Mouse (Mus musculus): ENCODE data around the gene Slc35e2. TPM values are rescaled to one million over a fixed set of nuclear protein-coding genes. Genes with fewer than 3 reads are reported as not detected.
A peak's percentile ranks its signal among the peaks of the same experiment; 100 is the strongest.

Gene Slc35e2
- polyA plus RNA-seq, 1 experiment = 20.2 TPM

- TF ChIP-seq EP300 (IDR thresholded peaks at IDR 0.05; ENCODE audit: insufficient read depth, low read depth, low read length) = no peak
- peak; percentile 61 for TF ChIP-seq CTCF (IDR thresholded peaks at IDR 0.05; ENCODE audit: low read depth, low read length)
- TF ChIP-seq POLR2A (IDR thresholded peaks at IDR 0.05; ENCODE audit: insufficient read depth, low read length) = no peak
- Histone ChIP-seq H3K27ac (ENCODE audit: insufficient read depth, low read length) (no peak overlapping the region), H3K4me3 (ENCODE audit: low read depth, low read length) (no peak overlapping the region), H3K4me1 (ENCODE audit: control insufficient read depth, insufficient read depth, low read length) (no peaks in the 10 kb centered on the region), H3K9me3 (replicated peaks; ENCODE audit: control insufficient read depth, insufficient read depth, low read length, poor library complexity, severe bottlenecking) (no peaks in the 10 kb centered on the region), H3K36me3 (ENCODE audit: control insufficient read depth, insufficient read depth, low read length, poor library complexity, severe bottlenecking) (peaks cover 24% of the 10 kb centered on the region), H3K27me3 (ENCODE audit: control insufficient read depth, insufficient read depth, low read length, poor library complexity, severe bottlenecking) (no peaks in the 10 kb centered on the region), H3K9ac (ENCODE audit: low read depth, poor library complexity, severe bottlenecking) (no peak overlapping the region)
Measured at GRCm38 (mm10) chr4:155580420-155580819, 20.8 kb upstream of the Slc35e2 start.

- no peaks in the 10 kb centered on the region for H3K9me3 ChIP-seq (replicated peaks; ENCODE audit: control insufficient read depth, insufficient read depth, low read length, poor library complexity, severe bottlenecking)
- peaks cover 26% of the 10 kb centered on the region for H3K36me3 ChIP-seq (ENCODE audit: control insufficient read depth, insufficient read depth, low read length, poor library complexity, severe bottlenecking)
- no peak overlapping the region for H3K4me3 ChIP-seq (ENCODE audit: low read depth, low read length)
- H3K4me1 ChIP-seq (ENCODE audit: control insufficient read depth, insufficient read depth, low read length) = no peaks in the 10 kb centered on the region
- no peaks in the 10 kb centered on the region for H3K27me3 ChIP-seq (ENCODE audit: control insufficient read depth, insufficient read depth, low read length, poor library complexity, severe bottlenecking)
- H3K9ac ChIP-seq (ENCODE audit: low read depth, poor library complexity, severe bottlenecking) = no peak overlapping the region
- no peak overlapping the region for H3K27ac ChIP-seq (ENCODE audit: insufficient read depth, low read length)
- TF ChIP-seq EP300 (IDR thresholded peaks at IDR 0.05; ENCODE audit: insufficient read depth, low read depth, low read length) = no peak
- TF ChIP-seq CTCF (IDR thresholded peaks at IDR 0.05; ENCODE audit: low read depth, low read length) = no peak
- no peak for TF ChIP-seq POLR2A (IDR thresholded peaks at IDR 0.05; ENCODE audit: insufficient read depth, low read length)
Measured at GRCm38 (mm10) chr4:155582279-155582905, 18.8 kb upstream of the Slc35e2 start.

- peaks cover 17% of the 10 kb centered on the region; the same call in 1 of the 2 replicates for H3K36me3 ChIP-seq (ENCODE audit: control insufficient read depth, insufficient read depth, low read length, poor library complexity, severe bottlenecking)
- TF ChIP-seq CTCF (IDR thresholded peaks at IDR 0.05; ENCODE audit: low read depth, low read length) (no peak), EP300 (IDR thresholded peaks at IDR 0.05; ENCODE audit: insufficient read depth, low read depth, low read length) (no peak), POLR2A (IDR thresholded peaks at IDR 0.05; ENCODE audit: insufficient read depth, low read length) (no peak)
- H3K9ac ChIP-seq (ENCODE audit: low read depth, poor library complexity, severe bottlenecking) = no peak overlapping the region
- no peaks in the 10 kb centered on the region for H3K9me3 ChIP-seq (replicated peaks; ENCODE audit: control insufficient read depth, insufficient read depth, low read length, poor library complexity, severe bottlenecking)
- no peaks in the 10 kb centered on the region for H3K27me3 ChIP-seq (ENCODE audit: control insufficient read depth, insufficient read depth, low read length, poor library complexity, severe bottlenecking)
- H3K27ac ChIP-seq (ENCODE audit: insufficient read depth, low read length) = no peak overlapping the region
- no peak overlapping the region for H3K4me3 ChIP-seq (ENCODE audit: low read depth, low read length)
- no peaks in the 10 kb centered on the region for H3K4me1 ChIP-seq (ENCODE audit: control insufficient read depth, insufficient read depth, low read length)
Measured at GRCm38 (mm10) chr4:155589356-155589755, 11.9 kb upstream of the Slc35e2 start.

DNA sequence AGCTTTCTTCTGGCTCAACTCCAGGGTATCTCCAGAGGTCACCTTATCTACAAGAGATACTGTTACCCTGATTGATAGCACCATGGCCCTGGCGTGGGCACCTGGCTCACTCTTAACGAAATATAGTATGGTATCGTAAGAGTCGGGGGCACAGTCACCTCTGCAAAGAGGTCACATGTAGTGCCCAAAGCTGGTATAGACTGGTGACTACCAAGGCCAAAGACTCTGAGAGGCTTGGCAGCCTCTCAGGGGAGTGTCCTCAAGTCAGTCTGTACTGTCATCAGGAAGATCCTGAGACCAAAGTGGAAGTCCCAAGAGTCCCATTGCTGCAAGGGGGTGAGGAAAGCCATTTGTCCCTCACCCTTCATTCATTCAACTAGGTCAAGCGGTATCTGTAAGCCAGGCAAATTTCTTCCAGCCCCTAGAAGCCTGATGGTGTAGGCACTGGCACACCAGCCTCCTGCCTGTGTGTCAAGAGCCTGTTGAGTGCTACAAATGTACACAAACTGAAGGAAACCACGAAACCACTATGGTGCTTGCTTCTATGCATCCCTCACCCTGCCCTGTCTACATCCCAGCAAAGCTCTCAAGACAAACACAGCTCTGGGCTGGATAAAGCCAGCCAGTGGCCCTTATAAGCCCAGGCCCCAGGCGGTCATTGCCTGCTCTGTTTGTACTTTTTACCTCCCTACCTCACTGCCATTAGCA lies 10.1 kb upstream of the Slc35e2 start:
- Histone ChIP-seq H3K9me3 (replicated peaks; ENCODE audit: control insufficient read depth, insufficient read depth, low read length, poor library complexity, severe bottlenecking) (no peaks in the 10 kb centered on the region), H3K4me1 (ENCODE audit: control insufficient read depth, insufficient read depth, low read length) (no peaks in the 10 kb centered on the region), H3K9ac (ENCODE audit: low read depth, poor library complexity, severe bottlenecking) (no peak overlapping the region), H3K27ac (ENCODE audit: insufficient read depth, low read length) (no peak overlapping the region), H3K4me3 (ENCODE audit: low read depth, low read length) (no peak overlapping the region), H3K27me3 (ENCODE audit: control insufficient read depth, insufficient read depth, low read length, poor library complexity, severe bottlenecking) (no peaks in the 10 kb centered on the region), H3K36me3 (ENCODE audit: control insufficient read depth, insufficient read depth, low read length, poor library complexity, severe bottlenecking) (0 out of 2 replicates have a peak, but pooled peaks cover 8% of the 10 kb centered on the region)
- TF ChIP-seq CTCF (IDR thresholded peaks at IDR 0.05; ENCODE audit: low read depth, low read length) = no peak

- Histone ChIP-seq H3K27ac (ENCODE audit: insufficient read depth, low read length) (no peak overlapping the region), H3K27me3 (ENCODE audit: control insufficient read depth, insufficient read depth, low read length, poor library complexity, severe bottlenecking) (no peaks in the 10 kb centered on the region), H3K9me3 (replicated peaks; ENCODE audit: control insufficient read depth, insufficient read depth, low read length, poor library complexity, severe bottlenecking) (no peaks in the 10 kb centered on the region), H3K9ac (ENCODE audit: low read depth, poor library complexity, severe bottlenecking) (no peak overlapping the region), H3K36me3 (ENCODE audit: control insufficient read depth, insufficient read depth, low read length, poor library complexity, severe bottlenecking) (no peaks in the 10 kb centered on the region), H3K4me1 (ENCODE audit: control insufficient read depth, insufficient read depth, low read length) (no peaks in the 10 kb centered on the region), H3K4me3 (ENCODE audit: low read depth, low read length) (no peak overlapping the region)
- no peak for TF ChIP-seq CTCF (IDR thresholded peaks at IDR 0.05; ENCODE audit: low read depth, low read length)
- no peak for TF ChIP-seq POLR2A (IDR thresholded peaks at IDR 0.05; ENCODE audit: insufficient read depth, low read length)
- no peak for TF ChIP-seq EP300 (IDR thresholded peaks at IDR 0.05; ENCODE audit: insufficient read depth, low read depth, low read length)
Measured at GRCm38 (mm10) chr4:155593780-155594179, 7.4 kb upstream of the Slc35e2 start.

DNA sequence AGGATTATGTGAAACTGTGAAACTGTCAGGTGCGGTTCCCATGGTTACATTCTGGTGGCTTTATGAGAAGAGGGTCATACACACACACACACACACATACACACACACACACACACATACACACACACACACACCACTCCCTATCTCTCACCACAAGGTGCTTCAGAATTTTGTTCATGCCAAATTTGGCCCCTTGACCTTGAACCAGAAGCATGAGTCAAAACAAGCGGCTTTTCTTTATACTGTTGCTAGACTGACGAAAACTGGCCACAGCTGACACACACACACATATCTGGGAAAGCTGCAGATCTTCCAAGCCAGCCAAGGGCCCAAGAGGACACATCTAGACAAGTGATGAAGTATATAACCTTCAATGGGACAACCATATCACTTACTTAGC lies 5.4 kb upstream of the Slc35e2 start:
- no peak overlapping the region for H3K9ac ChIP-seq (ENCODE audit: low read depth, poor library complexity, severe bottlenecking)
- H3K27ac ChIP-seq (ENCODE audit: insufficient read depth, low read length) = no peak overlapping the region
- H3K36me3 ChIP-seq (ENCODE audit: control insufficient read depth, insufficient read depth, low read length, poor library complexity, severe bottlenecking) = no peaks in the 10 kb centered on the region
- no peaks in the 10 kb centered on the region for H3K4me1 ChIP-seq (ENCODE audit: control insufficient read depth, insufficient read depth, low read length)
- no peak for TF ChIP-seq CTCF (IDR thresholded peaks at IDR 0.05; ENCODE audit: low read depth, low read length)
- TF ChIP-seq EP300 (IDR thresholded peaks at IDR 0.05; ENCODE audit: insufficient read depth, low read depth, low read length) = no peak
- no peak for TF ChIP-seq POLR2A (IDR thresholded peaks at IDR 0.05; ENCODE audit: insufficient read depth, low read length)
- no peaks in the 10 kb centered on the region for H3K9me3 ChIP-seq (replicated peaks; ENCODE audit: control insufficient read depth, insufficient read depth, low read length, poor library complexity, severe bottlenecking)
- no peaks in the 10 kb centered on the region for H3K27me3 ChIP-seq (ENCODE audit: control insufficient read depth, insufficient read depth, low read length, poor library complexity, severe bottlenecking)
- no peak overlapping the region for H3K4me3 ChIP-seq (ENCODE audit: low read depth, low read length)
